Mouse (Mus musculus): ENCODE data around the gene D430042O09Rik. TPM values are rescaled to one million over a fixed set of nuclear protein-coding genes. Genes with fewer than 3 reads are reported as not detected.
"Not testable (repeated sequence)": the region's sequence is repeated elsewhere in the genome, so short reads cannot be mapped to it uniquely, and the experiment has no call there.

The D430042O09Rik gene
- polyA plus RNA-seq, 1 experiment from 2014 or later: 9.5 TPM

GRCm38 (mm10) chr7:125707186-125707585, 502 bp upstream of the D430042O09Rik start:
- H3K27me3 ChIP-seq (replicated peaks; ENCODE audit: control insufficient read depth, insufficient read depth, low read length): no peaks in the 10 kb centered on the region
- 0% methylated on average over 24 of the region's 24 CpGs for WGBS
- peak overlapping the region; percentile 91 for H3K4me2 ChIP-seq (ENCODE audit: low read length)
- H3K9me3 ChIP-seq (ENCODE audit: control insufficient read depth, low read length): no peaks in the 10 kb centered on the region
- H3K36me3 ChIP-seq (ENCODE audit: control insufficient read depth, insufficient read depth): peaks cover 11% of the 10 kb centered on the region
- H3K9ac ChIP-seq (replicated peaks; ENCODE audit: low read depth, low read length): peak overlapping the region; percentile 89
- H3K4me1 ChIP-seq (replicated peaks; ENCODE audit: control insufficient read depth, insufficient read depth, low read length): peaks cover 39% of the 10 kb centered on the region
- peak overlapping the region; percentile 98 for H3K4me3 ChIP-seq (replicated peaks; ENCODE audit: low read length)
- H3K27ac ChIP-seq (ENCODE audit: low read length): peak overlapping the region; percentile 88
- ATAC-seq: peak; percentile 76

- WGBS: 2% methylated on average over 15 of the region's 15 CpGs
- peaks cover 39% of the 10 kb centered on the region for H3K4me1 ChIP-seq (replicated peaks; ENCODE audit: control insufficient read depth, insufficient read depth, low read length)
Measured at GRCm38 (mm10) chr7:125708100-125708499, 412 bp downstream of the D430042O09Rik start.

GRCm38 (mm10) chr7:125713542-125714055, 5.9 kb downstream of the D430042O09Rik start:
- not testable (repeated sequence) for H3K27me3 ChIP-seq (replicated peaks; ENCODE audit: control insufficient read depth, insufficient read depth, low read length); H3K4me1 ChIP-seq (replicated peaks; ENCODE audit: control insufficient read depth, insufficient read depth, low read length); H3K36me3 ChIP-seq (ENCODE audit: control insufficient read depth, insufficient read depth); H3K4me2 ChIP-seq (ENCODE audit: low read length); ATAC-seq; H3K9me3 ChIP-seq (ENCODE audit: control insufficient read depth, low read length); H3K9ac ChIP-seq (replicated peaks; ENCODE audit: low read depth, low read length); H3K27ac ChIP-seq (ENCODE audit: low read length); H3K4me3 ChIP-seq (replicated peaks; ENCODE audit: low read length)
- 93% methylated on average over 6 of the region's 7 CpGs for WGBS

More at GRCm38 (mm10) chr7:125708100-125708499, 412 bp downstream of the D430042O09Rik start:
- H3K9ac ChIP-seq (replicated peaks; ENCODE audit: low read depth, low read length): peak overlapping the region; percentile 84
- H3K36me3 ChIP-seq (ENCODE audit: control insufficient read depth, insufficient read depth): peaks cover 3% of the 10 kb centered on the region; the same call in 1 of the 2 replicates
- H3K4me2 ChIP-seq (ENCODE audit: low read length): peak overlapping the region; percentile 65
- H3K4me3 ChIP-seq (replicated peaks; ENCODE audit: low read length): peak overlapping the region; percentile 98
- H3K27me3 ChIP-seq (replicated peaks; ENCODE audit: control insufficient read depth, insufficient read depth, low read length): no peaks in the 10 kb centered on the region
- ATAC-seq: no peak
- peak overlapping the region; percentile 41; the same call in 1 of the 2 replicates for H3K27ac ChIP-seq (ENCODE audit: low read length)
- H3K9me3 ChIP-seq (ENCODE audit: control insufficient read depth, low read length): no peaks in the 10 kb centered on the region

GRCm38 (mm10) chr7:125714803-125715202, 7.1 kb downstream of the D430042O09Rik start:
- Histone ChIP-seq H3K4me2 (ENCODE audit: low read length) (no peak overlapping the region), H3K27me3 (replicated peaks; ENCODE audit: control insufficient read depth, insufficient read depth, low read length) (no peaks in the 10 kb centered on the region), H3K9me3 (ENCODE audit: control insufficient read depth, low read length) (no peaks in the 10 kb centered on the region), H3K27ac (ENCODE audit: low read length) (no peak overlapping the region), H3K4me3 (replicated peaks; ENCODE audit: low read length) (no peak overlapping the region), H3K9ac (replicated peaks; ENCODE audit: low read depth, low read length) (no peak overlapping the region), H3K36me3 (ENCODE audit: control insufficient read depth, insufficient read depth) (no peaks in the 10 kb centered on the region), H3K4me1 (replicated peaks; ENCODE audit: control insufficient read depth, insufficient read depth, low read length) (peaks cover 4% of the 10 kb centered on the region; the same call in 1 of the 2 replicates)
- WGBS: 86% methylated on average over 3 of the region's 3 CpGs
- ATAC-seq: no peak

- no peak overlapping the region for H3K4me3 ChIP-seq (replicated peaks; ENCODE audit: low read length)
- no peaks in the 10 kb centered on the region for H3K27me3 ChIP-seq (replicated peaks; ENCODE audit: control insufficient read depth, insufficient read depth, low read length)
- 80% methylated on average over 2 of the region's 2 CpGs for WGBS
Measured at GRCm38 (mm10) chr7:125716724-125717123, 9.0 kb downstream of the D430042O09Rik start.

GRCm38 (mm10) chr7:125717612-125718011, 9.9 kb downstream of the D430042O09Rik start:
- H3K9me3 ChIP-seq (ENCODE audit: control insufficient read depth, low read length): no peaks in the 10 kb centered on the region
- H3K9ac ChIP-seq (replicated peaks; ENCODE audit: low read depth, low read length): no peak overlapping the region
- no peak for ATAC-seq
- no peaks in the 10 kb centered on the region for H3K27me3 ChIP-seq (replicated peaks; ENCODE audit: control insufficient read depth, insufficient read depth, low read length)
- H3K4me2 ChIP-seq (ENCODE audit: low read length): no peak overlapping the region
- H3K4me1 ChIP-seq (replicated peaks; ENCODE audit: control insufficient read depth, insufficient read depth, low read length): peaks cover 11% of the 10 kb centered on the region
- H3K4me3 ChIP-seq (replicated peaks; ENCODE audit: low read length): no peak overlapping the region
- no peaks in the 10 kb centered on the region for H3K36me3 ChIP-seq (ENCODE audit: control insufficient read depth, insufficient read depth)
- H3K27ac ChIP-seq (ENCODE audit: low read length): no peak overlapping the region

More at GRCm38 (mm10) chr7:125716724-125717123, 9.0 kb downstream of the D430042O09Rik start:
- no peak for ATAC-seq
- Histone ChIP-seq H3K4me2 (ENCODE audit: low read length) (no peak overlapping the region), H3K9ac (replicated peaks; ENCODE audit: low read depth, low read length) (no peak overlapping the region), H3K4me1 (replicated peaks; ENCODE audit: control insufficient read depth, insufficient read depth, low read length) (peaks cover 9% of the 10 kb centered on the region), H3K36me3 (ENCODE audit: control insufficient read depth, insufficient read depth) (no peaks in the 10 kb centered on the region), H3K9me3 (ENCODE audit: control insufficient read depth, low read length) (no peaks in the 10 kb centered on the region), H3K27ac (ENCODE audit: low read length) (no peak overlapping the region)

- no peak for ATAC-seq
- H3K4me1 ChIP-seq (replicated peaks; ENCODE audit: control insufficient read depth, insufficient read depth, low read length): peaks cover 26% of the 10 kb centered on the region
- no peaks in the 10 kb centered on the region for H3K27me3 ChIP-seq (replicated peaks; ENCODE audit: control insufficient read depth, insufficient read depth, low read length)
- H3K36me3 ChIP-seq (ENCODE audit: control insufficient read depth, insufficient read depth): no peaks in the 10 kb centered on the region
- H3K4me3 ChIP-seq (replicated peaks; ENCODE audit: low read length): no peak overlapping the region
- no peaks in the 10 kb centered on the region for H3K9me3 ChIP-seq (ENCODE audit: control insufficient read depth, low read length)
- no peak overlapping the region for H3K9ac ChIP-seq (replicated peaks; ENCODE audit: low read depth, low read length)
- H3K27ac ChIP-seq (ENCODE audit: low read length): 0 out of 2 replicates have a peak overlapping the region, but pooled peaks have one; percentile 26
- no peak overlapping the region for H3K4me2 ChIP-seq (ENCODE audit: low read length)
- 64% methylated on average over 5 of the region's 5 CpGs for WGBS
Measured at GRCm38 (mm10) chr7:125720370-125720769, 12.7 kb downstream of the D430042O09Rik start.

- Histone ChIP-seq H3K27me3 (replicated peaks; ENCODE audit: control insufficient read depth, insufficient read depth, low read length) (no peaks in the 10 kb centered on the region), H3K4me2 (ENCODE audit: low read length) (no peak overlapping the region), H3K36me3 (ENCODE audit: control insufficient read depth, insufficient read depth) (no peaks in the 10 kb centered on the region), H3K9me3 (ENCODE audit: control insufficient read depth, low read length) (no peaks in the 10 kb centered on the region), H3K27ac (ENCODE audit: low read length) (no peak overlapping the region), H3K4me1 (replicated peaks; ENCODE audit: control insufficient read depth, insufficient read depth, low read length) (peaks cover 26% of the 10 kb centered on the region), H3K9ac (replicated peaks; ENCODE audit: low read depth, low read length) (no peak overlapping the region), H3K4me3 (replicated peaks; ENCODE audit: low read length) (no peak overlapping the region)
- no peak for ATAC-seq
- 86% methylated on average over 4 of the region's 4 CpGs for WGBS
Measured at GRCm38 (mm10) chr7:125721033-125721432, 13.3 kb downstream of the D430042O09Rik start.

- no peak overlapping the region for H3K9ac ChIP-seq (replicated peaks; ENCODE audit: low read depth, low read length)
- H3K4me2 ChIP-seq (ENCODE audit: low read length): no peak overlapping the region
- H3K4me1 ChIP-seq (replicated peaks; ENCODE audit: control insufficient read depth, insufficient read depth, low read length): peaks cover 26% of the 10 kb centered on the region
- H3K4me3 ChIP-seq (replicated peaks; ENCODE audit: low read length): no peak overlapping the region
- H3K9me3 ChIP-seq (ENCODE audit: control insufficient read depth, low read length): no peaks in the 10 kb centered on the region
- H3K36me3 ChIP-seq (ENCODE audit: control insufficient read depth, insufficient read depth): no peaks in the 10 kb centered on the region
- no peak overlapping the region for H3K27ac ChIP-seq (ENCODE audit: low read length)
- H3K27me3 ChIP-seq (replicated peaks; ENCODE audit: control insufficient read depth, insufficient read depth, low read length): no peaks in the 10 kb centered on the region
- ATAC-seq: no peak
Measured at GRCm38 (mm10) chr7:125722127-125722526, 14.4 kb downstream of the D430042O09Rik start.

Measured in forebrain, embryonic 16.5 days (tissue).